Mouse (Mus musculus): ENCODE results near the gene Rpl41. TPM values are rescaled to one million over a fixed set of nuclear protein-coding genes. Genes with fewer than 3 reads are reported as not detected.

Rpl41 gene
- polyA plus RNA-seq, 1 experiment, result 2,563 TPM

GRCm38 (mm10) chr10:128536266-128536940 is 12.7 kb downstream of the Rpl41 start:
- TF ChIP-seq TAL1 (IDR thresholded peaks at IDR 0.05; ENCODE audit: low read length), result no peak
- no peak for TF ChIP-seq GATA1 (IDR thresholded peaks at IDR 0.05; ENCODE audit: low read length)
- Histone ChIP-seq H3K4me3 (replicated peaks) (peak overlapping the region; percentile 34), H3K9me3 (ENCODE audit: control insufficient read depth, low read length) (no peaks in the 10 kb centered on the region; the same call in 1 of the 2 replicates), H3K4me1 (ENCODE audit: control insufficient read depth) (peaks cover 25% of the 10 kb centered on the region), H3K27me3 (ENCODE audit: control insufficient read depth) (no peaks in the 10 kb centered on the region; the same call in 1 of the 2 replicates), H3K36me3 (ENCODE audit: control insufficient read depth) (peaks cover 6% of the 10 kb centered on the region)

- no peaks in the 10 kb centered on the region; the same call in 1 of the 2 replicates for H3K9me3 ChIP-seq (ENCODE audit: control insufficient read depth, low read length)
- peaks cover 3% of the 10 kb centered on the region for H3K27me3 ChIP-seq (ENCODE audit: control insufficient read depth)
- TF ChIP-seq GATA1 (IDR thresholded peaks at IDR 0.05; ENCODE audit: low read length), result no peak
- no peak for TF ChIP-seq TAL1 (IDR thresholded peaks at IDR 0.05; ENCODE audit: low read length)
- peaks cover 25% of the 10 kb centered on the region for H3K4me1 ChIP-seq (ENCODE audit: control insufficient read depth)
- H3K4me3 ChIP-seq (replicated peaks), result peak overlapping the region; percentile 34
- no peaks in the 10 kb centered on the region; the same call in 1 of the 2 replicates for H3K36me3 ChIP-seq (ENCODE audit: control insufficient read depth)
Measured at GRCm38 (mm10) chr10:128535624-128536265, 13.4 kb downstream of the Rpl41 start.

- peaks cover 25% of the 10 kb centered on the region for H3K4me1 ChIP-seq (ENCODE audit: control insufficient read depth)
- no peaks in the 10 kb centered on the region; the same call in 1 of the 2 replicates for H3K9me3 ChIP-seq (ENCODE audit: control insufficient read depth, low read length)
- TF ChIP-seq TAL1 (IDR thresholded peaks at IDR 0.05; ENCODE audit: low read length), result no peak
- no peak for TF ChIP-seq GATA1 (IDR thresholded peaks at IDR 0.05; ENCODE audit: low read length)
- peaks cover 4% of the 10 kb centered on the region for H3K27me3 ChIP-seq (ENCODE audit: control insufficient read depth)
- no peak overlapping the region for H3K4me3 ChIP-seq (replicated peaks)
- H3K36me3 ChIP-seq (ENCODE audit: control insufficient read depth), result no peaks in the 10 kb centered on the region; the same call in 1 of the 2 replicates
Measured at GRCm38 (mm10) chr10:128535206-128535605, 13.9 kb downstream of the Rpl41 start.

- Histone ChIP-seq H3K4me3 (replicated peaks) (peak overlapping the region; percentile 77), H3K4me1 (ENCODE audit: control insufficient read depth) (peaks cover 37% of the 10 kb centered on the region), H3K27me3 (ENCODE audit: control insufficient read depth) (peaks cover 12% of the 10 kb centered on the region), H3K36me3 (ENCODE audit: control insufficient read depth) (peaks cover 13% of the 10 kb centered on the region), H3K9me3 (ENCODE audit: control insufficient read depth, low read length) (no peaks in the 10 kb centered on the region)
- no peak for TF ChIP-seq TAL1 (IDR thresholded peaks at IDR 0.05; ENCODE audit: low read length)
- TF ChIP-seq GATA1 (IDR thresholded peaks at IDR 0.05; ENCODE audit: low read length), result peak; percentile 36; the same call in 1 of the 2 replicates
Measured at GRCm38 (mm10) chr10:128526366-128527356, 22.4 kb downstream of the Rpl41 start.

- H3K4me1 ChIP-seq (ENCODE audit: control insufficient read depth), result peaks cover 37% of the 10 kb centered on the region
- TF ChIP-seq TAL1 (IDR thresholded peaks at IDR 0.05; ENCODE audit: low read length), result no peak
- TF ChIP-seq GATA1 (IDR thresholded peaks at IDR 0.05; ENCODE audit: low read length), result no peak
Measured at GRCm38 (mm10) chr10:128525671-128526308, 23.3 kb downstream of the Rpl41 start, which contains the start of gene Esyt1. TSS of gene Esyt1 (minus strand) at chr10:128525871.

GRCm38 (mm10) chr10:128524732-128525662 is 24.1 kb downstream of the Rpl41 start:
- Histone ChIP-seq H3K4me1 (ENCODE audit: control insufficient read depth) (peaks cover 37% of the 10 kb centered on the region), H3K9me3 (ENCODE audit: control insufficient read depth, low read length) (no peaks in the 10 kb centered on the region), H3K4me3 (replicated peaks) (peak overlapping the region; percentile 77), H3K36me3 (ENCODE audit: control insufficient read depth) (peaks cover 29% of the 10 kb centered on the region), H3K27me3 (ENCODE audit: control insufficient read depth) (peaks cover 8% of the 10 kb centered on the region)
- TF ChIP-seq GATA1 (IDR thresholded peaks at IDR 0.05; ENCODE audit: low read length), result no peak
- TF ChIP-seq TAL1 (IDR thresholded peaks at IDR 0.05; ENCODE audit: low read length), result no peak

More at GRCm38 (mm10) chr10:128525671-128526308, 23.3 kb downstream of the Rpl41 start, which contains the start of gene Esyt1:
- Histone ChIP-seq H3K27me3 (ENCODE audit: control insufficient read depth) (peaks cover 9% of the 10 kb centered on the region), H3K9me3 (ENCODE audit: control insufficient read depth, low read length) (no peaks in the 10 kb centered on the region), H3K36me3 (ENCODE audit: control insufficient read depth) (peaks cover 21% of the 10 kb centered on the region), H3K4me3 (replicated peaks) (peak within 1 kb of the TSS; percentile 77)

GRCm38 (mm10) chr10:128524111-128524731 is 24.9 kb downstream of the Rpl41 start:
- Histone ChIP-seq H3K4me1 (ENCODE audit: control insufficient read depth) (peaks cover 37% of the 10 kb centered on the region), H3K9me3 (ENCODE audit: control insufficient read depth, low read length) (no peaks in the 10 kb centered on the region), H3K4me3 (replicated peaks) (peak overlapping the region; percentile 77), H3K27me3 (ENCODE audit: control insufficient read depth) (peaks cover 8% of the 10 kb centered on the region), H3K36me3 (ENCODE audit: control insufficient read depth) (peaks cover 36% of the 10 kb centered on the region)
- no peak for TF ChIP-seq GATA1 (IDR thresholded peaks at IDR 0.05; ENCODE audit: low read length)
- no peak for TF ChIP-seq TAL1 (IDR thresholded peaks at IDR 0.05; ENCODE audit: low read length)
